14 mouse cellular contexts compared by ENCODE assay signal in genomic region chr19:29044353-29044768, GRCm38 (mm10). TPM values are rescaled to one million over a fixed set of nuclear protein-coding genes. Genes with fewer than 3 reads are reported as not detected.
DNase-seq lines count a peak whose midpoint lies in the region; ATAC-seq lines count a peak whose summit lies in the region.
"Had no signal": no experiment of that assay in that cellular context is flagged by ENCODE, and none has a peak within 500 bp of the region (broad histone marks: within the 10 kb centered on the region; RNA-seq: fewer than 3 reads in every experiment).

No protein-coding gene starts in this region.

- no peak overlapping the region for H3K9ac ChIP-seq in hindbrain, embryonic 11.5 days (ENCODE audit: low read depth, low read length)
- no peak overlapping the region for H3K9ac ChIP-seq in forebrain, embryonic 13.5 days
- H3K9ac ChIP-seq in midbrain, embryonic 15.5 days, result no peak overlapping the region
- H3K9ac ChIP-seq: neural tube, embryonic 13.5 days had no signal

- no peaks in the 10 kb centered on the region for H3K36me3 ChIP-seq in hindbrain, embryonic 11.5 days (ENCODE audit: control insufficient read depth, insufficient read depth, low read length)
- peaks cover 7% of the 10 kb centered on the region for H3K36me3 ChIP-seq in hindbrain, embryonic 10.5 days
- no peaks in the 10 kb centered on the region for H3K36me3 ChIP-seq in forebrain, embryonic 13.5 days (ENCODE audit: poor library complexity, severe bottlenecking)
- H3K36me3 ChIP-seq in midbrain, embryonic 15.5 days (replicated peaks), result no peaks in the 10 kb centered on the region
- H3K36me3 ChIP-seq: neural tube, embryonic 13.5 days had no signal

- H3K27me3 ChIP-seq in hindbrain, embryonic 11.5 days (ENCODE audit: control insufficient read depth, insufficient read depth, low read length), result no peaks in the 10 kb centered on the region
- no peaks in the 10 kb centered on the region for H3K27me3 ChIP-seq in hindbrain, embryonic 10.5 days (ENCODE audit: insufficient read depth, poor library complexity, severe bottlenecking)
- H3K27me3 ChIP-seq in forebrain, embryonic 13.5 days, result peaks cover 8% of the 10 kb centered on the region; the same call in 1 of the 2 replicates
- H3K27me3 ChIP-seq in midbrain, embryonic 15.5 days (replicated peaks), result no peaks in the 10 kb centered on the region
- H3K27me3 ChIP-seq: neural tube, embryonic 13.5 days had no signal

- no peaks in the 10 kb centered on the region for H3K4me1 ChIP-seq in hindbrain, embryonic 11.5 days (replicated peaks; ENCODE audit: control insufficient read depth, insufficient read depth, low read length)
- H3K4me1 ChIP-seq in hindbrain, embryonic 10.5 days (replicated peaks), result peaks cover 53% of the 10 kb centered on the region
- peaks cover 25% of the 10 kb centered on the region for H3K4me1 ChIP-seq in forebrain, embryonic 13.5 days
- H3K4me1 ChIP-seq in midbrain, embryonic 15.5 days, result peaks cover 23% of the 10 kb centered on the region

- 46% methylated on average over 9 of the region's 9 CpGs for WGBS in hindbrain, embryonic 11.5 days
- WGBS in hindbrain, embryonic 10.5 days, result 47% methylated on average over 9 of the region's 9 CpGs
- WGBS in forebrain, embryonic 13.5 days, result 14% methylated on average over 9 of the region's 9 CpGs
- 10% methylated on average over 9 of the region's 9 CpGs for WGBS in midbrain, embryonic 15.5 days

- H3K9me3 ChIP-seq in hindbrain, embryonic 11.5 days (ENCODE audit: control insufficient read depth, low read length), result no peaks in the 10 kb centered on the region
- H3K9me3 ChIP-seq in hindbrain, embryonic 10.5 days, result peaks cover 4% of the 10 kb centered on the region; the same call in 1 of the 2 replicates
- no peaks in the 10 kb centered on the region for H3K9me3 ChIP-seq in forebrain, embryonic 13.5 days (replicated peaks)
- no peaks in the 10 kb centered on the region for H3K9me3 ChIP-seq in midbrain, embryonic 15.5 days
- H3K9me3 ChIP-seq: heart, embryonic 10.5 days; neural tube, embryonic 13.5 days had no signal

- H3K4me2 ChIP-seq in hindbrain, embryonic 11.5 days (replicated peaks; ENCODE audit: low read depth, low read length), result no peak overlapping the region
- peak overlapping the region; percentile 27 for H3K4me2 ChIP-seq in forebrain, embryonic 13.5 days
- peak overlapping the region; percentile 22 for H3K4me2 ChIP-seq in midbrain, embryonic 15.5 days
- H3K4me2 ChIP-seq: neural tube, embryonic 13.5 days had no signal

- H3K4me3 ChIP-seq in hindbrain, embryonic 11.5 days (ENCODE audit: low read depth, low read length), result no peak overlapping the region
- H3K4me3 ChIP-seq in hindbrain, embryonic 10.5 days, result no peak overlapping the region
- H3K4me3 ChIP-seq in forebrain, embryonic 13.5 days, result no peak overlapping the region
- no peak overlapping the region for H3K4me3 ChIP-seq in midbrain, embryonic 15.5 days
- H3K4me3 ChIP-seq: heart, embryonic 10.5 days; neural tube, embryonic 13.5 days had no signal

- DNase-seq in hindbrain, embryonic 11.5 days (ENCODE audit: low spot score), result peak; percentile 8
- DNase-seq in hindbrain, embryonic 10.5 days (ENCODE audit: low spot score), result no peak
- peak; percentile 81 for DNase-seq in NIH3T3 (ENCODE audit: low read depth)
- no peak for DNase-seq in right cerebral cortex, postnatal 14 days
- no peak for DNase-seq in natural killer cell, adult 2 months (ENCODE audit: low spot score in 2 of 2)
- DNase-seq: adrenal gland, postnatal 14 days; cerebellum, postnatal 25 days; heart, postnatal 4 days; kidney, adult 18-20 months; right cerebral cortex, adult 18-20 months had no signal

- ATAC-seq in hindbrain, embryonic 11.5 days (ENCODE audit: low FRiP score), result no peak
- ATAC-seq in forebrain, embryonic 13.5 days, result no peak
- ATAC-seq in midbrain, embryonic 15.5 days (replicated peaks), result no peak

- H3K27ac ChIP-seq in hindbrain, embryonic 11.5 days (ENCODE audit: low read depth, low read length), result no peak overlapping the region
- no peak overlapping the region for H3K27ac ChIP-seq in hindbrain, embryonic 10.5 days
- no peak overlapping the region for H3K27ac ChIP-seq in forebrain, embryonic 13.5 days
- no peak overlapping the region for H3K27ac ChIP-seq in midbrain, embryonic 15.5 days
- H3K27ac ChIP-seq: heart, embryonic 10.5 days; neural tube, embryonic 13.5 days had no signal

RNA-seq across cellular contexts. Expression of gene Ak3, which starts 3.4 kb away (rescaled TPM):
- polyA plus RNA-seq in hindbrain, embryonic 11.5 days (2014; fragmentation: Nextera tagmentation; extraction: Ambion mirVana), result 82.4 and 83.5 TPM in 2 replicates
- polyA plus RNA-seq in hindbrain, embryonic 10.5 days (2016; fragmentation: Nextera tagmentation; extraction: Ambion mirVana), result 65.4 and 72.9 TPM in 2 replicates
- 57.7 and 59.5 TPM in 2 replicates for polyA plus RNA-seq in forebrain, embryonic 13.5 days (2015; fragmentation: Nextera tagmentation; extraction: Ambion mirVana)
- 65.8 and 71.8 TPM in 2 replicates for polyA plus RNA-seq in midbrain, embryonic 15.5 days (2015; fragmentation: Nextera tagmentation; extraction: Ambion mirVana)

RNA-seq across cellular contexts. Expression of gene Cdc37l1, which starts 54.2 kb away (rescaled TPM):
- polyA plus RNA-seq in hindbrain, embryonic 11.5 days (2014; fragmentation: Nextera tagmentation; extraction: Ambion mirVana), result 51.5 and 51.7 TPM in 2 replicates
- polyA plus RNA-seq in hindbrain, embryonic 10.5 days (2016; fragmentation: Nextera tagmentation; extraction: Ambion mirVana), result 37.0 and 38.6 TPM in 2 replicates
- 47.4 and 50.7 TPM in 2 replicates for polyA plus RNA-seq in forebrain, embryonic 13.5 days (2015; fragmentation: Nextera tagmentation; extraction: Ambion mirVana)
- 49.4 and 50.8 TPM in 2 replicates for polyA plus RNA-seq in midbrain, embryonic 15.5 days (2015; fragmentation: Nextera tagmentation; extraction: Ambion mirVana)

RNA-seq across cellular contexts. Expression of gene Rcl1, which starts 56.8 kb away (rescaled TPM):
- polyA plus RNA-seq in hindbrain, embryonic 11.5 days (2014; fragmentation: Nextera tagmentation; extraction: Ambion mirVana), result 44.7 and 51.1 TPM in 2 replicates
- 57.5 and 70.4 TPM in 2 replicates for polyA plus RNA-seq in hindbrain, embryonic 10.5 days (2016; fragmentation: Nextera tagmentation; extraction: Ambion mirVana)
- 37.7 and 38.5 TPM in 2 replicates for polyA plus RNA-seq in forebrain, embryonic 13.5 days (2015; fragmentation: Nextera tagmentation; extraction: Ambion mirVana)
- 32.8 and 36.3 TPM in 2 replicates for polyA plus RNA-seq in midbrain, embryonic 15.5 days (2015; fragmentation: Nextera tagmentation; extraction: Ambion mirVana)

Comparison
In these comparisons a context has a peak if more than half of its experiments do, and no peak if none do; other contexts are left out.
1. DNase-seq: peak in hindbrain, embryonic 11.5 days (single experiment) and NIH3T3 (single experiment); none in hindbrain, embryonic 10.5 days (single experiment), right cerebral cortex, postnatal 14 days (single experiment) and natural killer cell, adult 2 months (0 of 2).